Mouse (Mus musculus) large intestine, adult 2 months (tissue): ENCODE measurements around the gene Wfdc11. TPM values are rescaled to one million over a fixed set of nuclear protein-coding genes. Genes with fewer than 3 reads are reported as not detected.
"Not testable (repeated sequence)": the region's sequence is repeated elsewhere in the genome, so short reads cannot be mapped to it uniquely, and the experiment has no call there.

Source experiments
- DNase-seq: peaks from one replicate; pipeline ENCODE4 v3.0.0-alpha.2; 2012; ENCODE audit warnings: low read depth, low spot score
- WGBS: fragments of 180-500 bp; shearing (Covaris S2); methylation state at CpG from one replicate; pipeline ENCODE4 v1.1.7; 2018; 5-methylcytosine and 5-hydroxymethylcytosine counted together
- polyA plus RNA-seq: library from polyadenylated mRNA; depleted of rRNA; stranded (reverse); fragments of >200 nt; gene quantifications from 2 replicates; pipeline ENCODE4 v1.2.3, GENCODE M21; 2012; rRNA removed

The Wfdc11 gene
- not detected in 2 replicates for polyA plus RNA-seq

DNA sequence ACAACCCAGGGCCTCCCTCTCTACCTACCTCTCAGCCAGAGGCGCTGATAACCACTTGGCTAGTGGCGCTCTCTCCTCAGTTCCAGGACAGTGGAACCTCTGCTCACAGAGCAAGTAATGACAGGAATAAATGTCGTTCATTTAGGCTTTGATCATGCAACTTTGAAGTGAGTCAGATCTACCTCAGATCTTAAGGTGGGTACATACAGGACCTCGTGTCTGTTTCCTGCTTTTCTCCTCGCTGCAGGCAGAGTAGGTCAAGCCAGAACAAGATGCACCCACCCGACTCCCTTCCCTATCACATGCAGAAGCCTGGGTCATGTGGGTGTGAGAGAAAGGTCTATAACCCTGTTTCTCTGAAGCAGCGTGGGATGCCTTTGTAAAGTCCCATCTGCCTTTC, at the start of gene Wfdc11:
Wfdc11 (minus strand) TSS at position 101 of the 400 bp plus-strand sequence.
- WGBS: 66% methylated on average over 7 of the region's 7 CpGs
- no peak for DNase-seq

DNA sequence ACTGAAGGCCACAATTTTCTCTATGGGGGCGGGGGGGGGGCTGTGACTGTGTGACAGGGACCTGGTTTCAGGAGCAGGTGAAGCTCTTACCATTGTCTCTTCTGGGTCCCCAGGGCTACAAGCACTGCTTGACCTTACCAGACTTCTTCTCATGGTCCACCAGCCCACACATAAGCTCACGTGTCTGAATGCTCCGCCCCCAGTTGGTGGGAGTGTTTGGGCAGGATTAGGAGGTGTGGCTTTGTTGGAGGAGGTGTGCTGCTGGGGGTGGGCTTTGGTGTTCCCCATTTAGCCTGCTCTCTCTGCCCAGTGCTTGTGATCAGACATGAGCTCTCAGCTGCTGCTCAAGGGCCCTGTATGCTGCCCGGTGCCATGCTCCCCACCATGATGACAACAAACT, 49.4 kb upstream of the Wfdc11 start:
- WGBS: 72% methylated on average over 4 of the region's 4 CpGs
- no peak for DNase-seq

DNA sequence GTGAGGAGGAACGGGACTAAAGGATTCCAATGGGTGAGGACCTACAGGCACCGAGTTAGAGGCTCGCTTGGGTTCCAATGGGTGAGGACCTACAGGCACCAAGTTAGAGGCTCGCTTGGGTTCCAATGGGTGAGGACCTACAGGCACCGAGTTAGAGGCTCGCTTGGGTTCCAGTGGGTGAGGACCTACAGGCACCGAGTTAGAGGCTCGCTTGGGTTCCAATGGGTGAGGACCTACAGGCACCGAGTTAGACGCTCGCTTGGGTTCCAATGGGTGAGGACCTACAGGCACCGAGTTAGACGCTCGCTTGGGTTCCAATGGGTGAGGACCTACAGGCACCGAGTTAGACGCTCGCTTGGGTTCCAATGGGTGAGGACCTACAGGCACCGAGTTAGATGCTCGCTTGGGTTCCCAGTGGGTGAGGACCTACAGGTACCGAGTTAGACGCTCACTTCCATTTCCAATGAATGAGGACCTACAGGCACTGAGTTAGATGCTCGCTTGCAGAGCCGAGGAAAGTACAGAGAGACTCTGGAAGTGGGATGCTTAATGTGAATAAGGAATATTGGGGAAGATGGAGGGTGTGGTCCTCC, 42.4 kb upstream of the Wfdc11 start:
- WGBS: 94% methylated on average over 23 of the region's 23 CpGs

DNA sequence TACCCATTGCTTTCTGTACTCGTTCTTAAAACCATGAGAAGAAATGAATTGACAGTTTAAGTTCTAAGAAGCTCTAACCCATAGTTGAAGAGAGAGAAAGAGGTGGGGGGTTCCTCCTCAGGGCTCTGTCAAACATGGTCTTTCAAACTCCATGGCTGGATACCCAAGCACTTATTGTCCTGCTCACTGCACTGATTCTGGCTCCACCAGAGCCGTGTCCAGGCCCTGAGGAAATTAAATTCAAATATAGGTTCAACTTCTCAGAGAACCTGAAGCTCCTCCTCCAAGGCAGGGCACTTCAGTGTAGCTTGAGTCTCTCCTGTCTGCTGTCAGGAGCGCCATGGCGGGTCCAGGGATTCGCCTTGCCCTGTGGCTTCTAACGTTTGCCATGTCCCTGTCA, 41.1 kb upstream of the Wfdc11 start, which contains the start of gene Spint5:
Spint5 (plus strand) TSS at position 301 of the 400 bp plus-strand sequence.
- DNase-seq: no peak
- WGBS: 79% methylated on average over 6 of the region's 6 CpGs

More for the DNA sequence above, 42.4 kb upstream of the Wfdc11 start:
- DNase-seq: not testable (repeated sequence)

DNA sequence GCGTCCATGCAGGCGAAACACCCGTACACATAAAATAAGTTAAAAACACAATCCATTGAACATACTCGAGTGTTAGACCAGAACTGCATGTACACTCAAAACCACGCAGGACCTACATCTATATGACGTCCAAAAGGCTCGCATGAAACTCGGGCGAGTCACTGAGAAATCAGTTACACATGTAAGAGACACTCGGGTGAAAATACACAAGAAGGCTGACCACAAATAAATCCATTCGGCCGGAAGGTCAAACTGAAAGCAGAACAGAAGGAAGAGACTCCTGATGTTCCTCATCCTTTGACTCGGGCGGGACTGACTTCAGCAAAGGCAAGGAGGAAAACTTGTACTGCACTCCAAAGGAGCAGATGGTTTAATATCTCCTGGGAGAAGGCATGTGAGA, 32.1 kb upstream of the Wfdc11 start:
- 87% methylated on average over 14 of the region's 14 CpGs for WGBS
- no peak for DNase-seq

DNA sequence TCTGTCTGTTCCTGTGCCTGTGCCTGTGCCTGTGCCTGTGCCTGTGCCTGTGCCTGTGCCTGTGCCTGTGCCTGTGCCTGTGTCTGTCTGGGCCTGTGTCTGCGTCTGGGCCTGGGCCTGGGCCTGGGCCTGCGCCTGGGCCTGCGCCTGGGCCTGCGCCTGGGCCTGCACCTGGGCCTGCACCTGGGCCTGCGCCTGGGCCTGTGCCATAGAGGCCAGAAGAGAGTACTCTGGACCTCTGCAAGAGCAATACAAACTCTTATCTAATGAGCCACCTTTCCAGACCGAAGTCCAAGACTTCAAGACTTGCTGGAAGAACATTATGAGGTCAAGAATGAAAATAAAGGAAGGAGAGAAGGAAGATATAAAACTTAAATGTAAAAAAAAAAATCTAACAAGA, 31.4 kb upstream of the Wfdc11 start:
- peak; percentile 42 for DNase-seq
- WGBS: 45% methylated on average over 6 of the region's 6 CpGs

DNA sequence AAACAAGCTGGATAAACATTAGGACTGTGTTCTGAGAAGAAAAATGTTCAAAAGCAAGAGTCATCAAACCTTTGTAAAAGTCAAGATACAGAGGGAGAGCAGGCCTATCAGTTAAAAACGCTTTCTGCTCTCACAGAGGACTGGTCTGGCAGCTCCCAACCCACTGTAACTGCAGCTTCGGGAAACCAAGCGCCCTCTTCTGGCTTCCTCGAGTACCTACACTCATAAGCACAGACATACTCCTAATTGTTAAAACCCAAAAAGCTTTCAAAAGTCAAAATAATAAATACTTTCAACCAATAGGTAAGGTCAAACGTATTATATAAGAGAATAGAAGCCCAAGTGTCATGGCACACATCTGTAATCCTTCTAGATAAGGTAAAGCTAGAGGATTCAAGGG, 30.3 kb upstream of the Wfdc11 start:
- WGBS: 86% methylated on average over 5 of the region's 5 CpGs

DNA sequence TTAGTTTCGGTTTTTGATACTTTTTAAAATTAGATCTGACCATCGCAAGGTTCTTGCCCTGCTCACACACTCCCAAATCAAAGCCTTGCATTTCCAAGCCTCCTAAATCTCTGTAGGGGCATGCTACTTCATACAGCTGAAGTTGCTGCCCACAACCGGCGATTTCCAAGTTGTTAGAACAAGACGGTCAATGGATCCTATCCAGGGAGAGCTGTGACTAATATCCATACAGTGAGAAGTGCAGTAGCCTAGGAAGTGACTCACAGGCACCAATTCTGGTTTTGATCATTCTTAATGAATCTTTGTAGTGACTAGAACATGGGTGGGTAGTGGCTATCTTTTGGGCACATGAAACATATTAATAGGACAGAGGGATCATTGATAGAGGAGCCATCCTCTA, 27.9 kb upstream of the Wfdc11 start:
- WGBS: 75% methylated on average over 5 of the region's 5 CpGs
- no peak for DNase-seq

More for the DNA sequence above, 30.3 kb upstream of the Wfdc11 start:
- DNase-seq: no peak

DNA sequence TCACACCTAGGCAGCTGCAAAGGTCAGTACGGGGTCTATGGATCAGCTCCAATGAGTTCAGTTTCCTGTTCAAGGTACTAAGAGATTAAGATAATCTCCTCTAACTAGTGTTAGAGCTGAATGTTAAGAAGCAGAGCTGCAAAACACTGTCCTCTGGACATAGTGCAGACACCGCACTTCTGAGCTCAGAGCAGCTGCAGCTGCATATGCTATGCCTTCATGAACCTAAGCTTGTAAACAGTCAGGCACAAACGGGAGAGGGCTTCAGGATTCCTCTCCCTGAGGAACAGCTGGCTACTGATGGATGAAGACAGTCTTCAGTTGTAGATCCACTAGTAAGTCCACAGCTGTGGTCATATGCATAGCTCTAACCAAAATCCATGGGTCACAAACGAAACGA, 27.1 kb upstream of the Wfdc11 start:
- DNase-seq: no peak
- 49% methylated on average over 5 of the region's 5 CpGs for WGBS

DNA sequence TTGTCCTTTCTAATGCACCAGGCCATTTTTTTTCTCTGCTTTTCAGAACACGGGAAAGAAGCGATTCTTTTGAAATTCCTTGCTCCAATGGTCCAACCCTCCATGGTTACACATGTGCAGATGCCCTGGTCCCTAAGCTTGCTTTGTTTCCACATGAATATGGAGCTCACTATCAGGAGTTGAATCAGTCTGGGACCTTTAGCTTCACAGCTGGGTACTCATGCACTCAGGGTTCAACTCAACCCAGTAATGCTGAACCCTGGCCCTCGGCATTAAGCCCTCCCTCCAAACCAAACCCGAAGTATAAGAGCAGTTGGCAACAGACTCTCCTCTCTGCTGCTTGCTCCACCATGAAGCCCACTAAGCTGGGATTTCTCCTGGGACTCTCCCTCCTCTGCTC, 24.3 kb upstream of the Wfdc11 start, which contains the start of gene Spint4:
Spint4 (plus strand) TSS at position 301 of the 400 bp plus-strand sequence.
- DNase-seq: no peak
- 79% methylated on average over 4 of the region's 4 CpGs for WGBS

DNA sequence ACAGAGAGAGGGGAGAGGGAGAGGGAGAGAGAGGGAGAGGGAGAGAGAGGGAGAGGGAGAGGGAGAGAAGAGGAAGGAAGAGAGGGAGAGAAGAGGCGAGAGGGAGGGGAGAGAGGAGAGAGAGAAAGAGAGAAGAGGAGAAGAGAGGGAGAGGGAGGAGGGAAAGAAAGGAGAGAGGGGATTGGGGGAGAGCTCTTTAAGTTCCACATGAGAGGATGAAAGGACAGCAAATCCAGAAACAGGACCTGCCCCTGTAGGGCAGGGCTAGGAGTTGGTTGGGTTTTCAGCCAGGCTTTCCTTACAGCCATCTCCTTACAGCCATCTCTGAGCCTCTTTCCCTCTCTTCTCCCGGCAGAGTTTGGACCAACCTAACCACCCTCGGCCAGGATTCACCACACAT, 10.9 kb upstream of the Wfdc11 start, which contains the start of gene Wfdc13:
Wfdc13 (plus strand) TSS at position 301 of the 400 bp plus-strand sequence.
- WGBS: 74% methylated on average over 3 of the region's 3 CpGs
- DNase-seq: no peak

DNA sequence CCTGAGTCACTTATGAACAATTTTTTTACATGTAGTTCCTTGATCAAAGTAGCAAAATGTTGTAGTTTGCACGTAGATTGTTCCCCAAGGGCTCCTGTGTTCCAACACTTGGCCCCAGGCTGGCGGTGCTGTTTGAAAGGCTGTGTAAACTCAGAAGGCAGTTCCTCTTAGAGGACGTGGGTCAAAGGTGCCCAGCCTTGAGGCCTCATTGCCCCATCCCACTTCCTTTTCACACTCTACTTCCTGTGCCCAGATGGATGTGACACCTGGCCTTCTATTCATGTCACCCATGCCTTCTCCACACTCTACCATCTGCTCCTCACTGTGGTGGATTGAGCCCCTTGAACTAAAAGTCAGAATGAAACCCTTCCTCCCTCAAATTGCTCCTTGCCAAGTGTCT, 6.0 kb upstream of the Wfdc11 start:
- DNase-seq: peak; percentile 61
- 13% methylated on average over 3 of the region's 3 CpGs for WGBS

DNA sequence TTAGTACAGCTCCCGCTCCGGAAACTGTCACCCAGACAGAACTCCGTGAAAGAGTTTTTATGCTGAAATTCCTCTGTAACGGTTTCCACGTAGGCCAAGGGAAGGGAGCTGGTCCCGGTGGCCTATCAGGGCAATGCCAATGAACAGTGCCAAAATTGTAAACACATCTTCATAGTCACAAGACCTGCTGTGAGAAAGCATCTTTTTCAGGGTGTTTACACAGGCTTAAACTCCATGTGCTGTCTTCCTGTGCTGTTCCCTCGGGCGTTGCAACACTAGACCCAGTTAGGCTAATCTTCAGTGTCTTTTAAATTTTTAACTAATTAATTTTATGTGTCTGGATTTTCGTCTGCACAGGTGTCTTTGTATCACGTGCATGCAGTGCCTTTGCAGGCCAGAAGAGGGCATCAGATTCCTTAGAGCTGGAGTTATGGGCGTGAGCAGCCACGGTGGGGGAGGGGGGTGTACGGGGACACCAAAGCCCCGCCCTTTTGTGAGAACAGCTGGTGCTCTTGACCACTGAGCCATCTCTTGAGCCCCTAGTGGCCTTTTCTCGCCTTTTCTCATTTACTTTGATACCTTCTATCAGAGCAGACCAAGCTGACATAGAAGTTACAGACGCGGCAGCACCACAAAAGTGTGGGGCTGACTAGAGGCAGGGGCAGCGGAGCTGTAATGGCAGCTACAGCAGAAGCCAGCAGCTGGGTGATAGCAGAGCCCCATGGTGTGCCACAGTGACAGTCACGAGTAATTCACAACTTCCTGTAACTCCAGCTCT, 5.2 kb upstream of the Wfdc11 start:
- 10% methylated on average over 19 of the region's 19 CpGs for WGBS
- no peak for DNase-seq

DNA sequence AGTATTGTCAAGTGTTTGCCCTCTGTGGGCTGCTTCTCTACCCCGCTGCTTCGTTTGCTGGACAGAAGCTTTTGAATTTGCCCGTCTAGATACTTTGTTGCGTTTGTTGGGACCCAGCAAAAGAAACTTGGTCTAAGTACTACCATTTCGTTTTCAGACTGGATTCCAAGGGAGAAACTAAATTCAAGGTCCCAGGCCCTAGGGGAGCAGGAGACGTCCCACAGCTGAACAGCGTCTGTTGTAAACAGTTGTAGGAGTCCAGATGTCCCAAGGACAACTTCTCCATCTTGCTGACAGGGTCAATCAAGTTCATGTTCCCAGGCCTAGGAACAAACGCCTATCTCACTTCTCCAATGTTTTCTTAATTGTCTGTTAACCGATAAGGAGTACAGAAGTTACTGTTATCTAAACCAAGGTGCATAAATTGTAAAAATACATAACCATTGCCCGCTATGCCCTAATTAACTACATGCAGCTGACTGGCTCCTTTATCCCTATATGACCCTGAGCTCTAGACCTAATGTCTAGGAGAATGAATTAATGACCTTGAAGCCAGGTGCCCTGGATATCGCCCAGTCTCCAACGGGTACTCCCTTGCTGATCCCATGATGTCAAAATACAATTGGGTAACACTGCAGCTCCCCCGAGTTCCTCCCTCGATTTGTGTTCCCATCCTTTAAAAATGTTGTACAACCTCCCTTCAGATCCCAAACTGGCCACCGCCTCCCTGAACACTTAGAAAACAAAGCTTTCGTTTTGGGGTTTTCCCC, 3.2 kb upstream of the Wfdc11 start:
- no peak for DNase-seq

DNA sequence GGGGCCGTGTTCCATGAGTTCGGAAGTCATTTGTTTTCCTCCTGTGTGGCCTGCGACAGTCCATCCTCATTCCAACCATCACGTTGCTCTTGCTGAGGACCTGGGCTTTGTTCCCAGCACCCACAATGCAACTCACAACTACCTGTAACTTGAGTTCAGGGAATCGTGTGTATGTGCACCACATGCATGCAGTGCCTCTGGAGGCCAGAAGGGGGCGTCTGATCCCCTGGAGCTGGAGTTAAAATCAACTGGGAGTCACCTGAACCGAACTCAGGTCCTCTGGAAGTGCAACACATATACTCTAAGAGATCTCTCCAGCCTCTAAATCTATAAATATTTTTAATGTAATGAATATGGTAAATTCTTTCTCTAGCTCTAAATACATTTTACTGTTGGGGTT, 2.2 kb upstream of the Wfdc11 start:
- WGBS: 83% methylated on average over 7 of the region's 7 CpGs
- DNase-seq: no peak

More for the DNA sequence above, 3.2 kb upstream of the Wfdc11 start:
- 55% methylated on average over 16 of the region's 16 CpGs for WGBS

DNA sequence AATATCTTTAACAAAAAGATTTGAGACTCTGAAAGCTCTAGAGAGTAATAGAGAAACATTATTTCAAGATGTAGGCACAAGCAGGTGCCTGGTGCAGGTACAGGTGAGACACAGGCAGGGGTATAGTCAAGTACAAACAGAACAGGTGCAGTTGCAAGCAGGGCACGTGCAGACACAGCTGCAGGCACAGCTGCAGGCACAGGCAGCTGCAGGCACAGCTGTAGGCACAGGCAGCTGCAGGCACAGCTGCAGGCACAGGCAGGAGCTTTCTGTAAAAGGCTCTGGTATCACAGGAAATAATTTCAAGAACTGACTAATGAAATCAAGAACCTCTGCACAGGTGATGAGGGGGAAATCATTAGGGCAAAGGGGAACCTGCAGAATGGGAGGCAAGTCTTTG, 2.9 kb downstream of the Wfdc11 start:
- DNase-seq: no peak

DNA sequence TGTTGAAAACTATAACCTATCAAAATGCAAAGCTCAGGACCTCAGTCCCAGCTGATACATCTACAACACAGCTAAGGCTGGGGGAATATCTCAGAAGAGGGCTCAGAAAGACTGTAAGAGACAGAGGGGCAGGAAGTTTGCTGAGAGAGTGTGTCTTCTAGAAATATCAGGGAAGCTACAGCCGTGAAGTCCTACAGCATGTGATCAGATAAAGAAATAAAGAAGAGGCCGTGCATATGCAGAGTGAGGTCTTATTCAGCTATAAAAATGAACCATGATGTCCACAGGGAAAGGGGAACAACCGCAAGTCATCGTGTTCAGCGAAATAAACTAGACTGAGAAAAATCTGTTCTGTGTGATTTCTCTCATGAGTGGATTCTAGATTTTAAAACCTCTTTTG, 3.6 kb downstream of the Wfdc11 start:
- no peak for DNase-seq
- WGBS: 72% methylated on average over 5 of the region's 5 CpGs

More for the DNA sequence above, 2.9 kb downstream of the Wfdc11 start:
- WGBS: 0% methylated on average over 1 of the region's 1 CpGs

DNA sequence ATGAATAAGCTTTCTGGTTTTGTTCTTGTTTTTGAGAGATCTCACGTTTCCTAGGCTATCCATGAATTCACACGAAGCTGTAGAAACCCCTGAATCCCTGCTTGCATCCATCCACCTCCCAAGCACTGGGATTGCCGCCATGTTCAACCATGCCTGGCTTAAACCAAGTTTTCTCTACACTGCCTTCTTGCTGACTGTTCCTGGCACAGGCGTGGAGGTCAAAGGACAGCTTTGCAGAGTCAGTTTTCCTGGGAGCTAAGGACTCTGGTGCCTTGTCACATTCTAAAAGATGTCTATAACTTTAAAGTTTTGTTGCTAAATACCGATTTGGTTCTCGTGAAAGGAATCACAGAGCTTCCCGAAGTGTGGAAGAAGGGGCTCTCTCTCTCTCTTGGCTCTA, 9.0 kb downstream of the Wfdc11 start:
- DNase-seq: no peak

DNA sequence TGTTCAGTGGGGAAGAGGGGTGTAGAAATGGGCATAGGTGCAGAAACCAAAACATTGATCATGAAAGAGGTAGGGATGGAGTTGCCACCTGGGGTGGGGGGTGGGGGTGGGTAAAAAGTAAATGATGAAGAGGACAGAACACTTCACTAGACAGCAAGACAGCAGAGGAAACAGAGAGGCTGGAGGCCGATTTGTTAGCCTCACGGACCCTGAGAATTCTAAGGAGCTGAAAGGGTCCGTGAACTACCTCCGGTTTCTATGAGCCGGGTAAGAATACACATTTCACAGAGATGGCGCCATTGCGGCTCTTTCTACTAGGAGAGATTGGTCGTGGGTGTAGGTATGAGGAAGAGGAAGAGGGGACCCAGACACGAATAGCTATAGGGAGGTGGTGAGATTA, 17.4 kb downstream of the Wfdc11 start, which contains the start of gene Wfdc9:
Wfdc9 (minus strand) TSS at position 101 of the 400 bp plus-strand sequence.
- 76% methylated on average over 9 of the region's 9 CpGs for WGBS

More for the DNA sequence above, 9.0 kb downstream of the Wfdc11 start:
- WGBS: 83% methylated on average over 7 of the region's 7 CpGs

DNA sequence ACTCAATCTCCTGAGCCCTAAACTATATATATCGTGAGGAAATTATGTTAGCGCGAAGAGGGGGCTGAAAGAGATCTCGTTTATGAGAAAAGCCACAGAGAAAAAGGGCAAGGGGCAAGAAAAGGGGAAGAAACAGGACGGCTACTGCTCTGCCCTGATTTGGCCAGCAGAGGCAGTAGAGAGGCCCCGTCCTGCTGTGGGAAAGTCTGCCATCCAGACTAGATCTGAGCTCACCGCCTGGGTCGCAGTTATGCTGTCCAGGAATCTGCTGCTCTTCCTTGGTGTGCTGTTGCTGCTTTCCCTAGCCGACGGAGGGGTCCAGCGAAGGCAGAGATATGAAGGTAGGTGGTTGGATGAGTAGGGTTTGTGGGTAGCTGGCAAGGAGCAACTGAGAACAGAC, 18.0 kb downstream of the Wfdc11 start, which contains the start of gene Wfdc10:
Wfdc10 (plus strand) TSS at position 189 of the 400 bp plus-strand sequence.
- 13% methylated on average over 11 of the region's 11 CpGs for WGBS
- DNase-seq: no peak

More for the DNA sequence above, 17.4 kb downstream of the Wfdc11 start, which contains the start of gene Wfdc9:
- DNase-seq: no peak
